Mouse (Mus musculus): ENCODE measurements at regions not wholly inside any gene's neighbourhood (a gene's known extent, or its start where the extent isn't known, plus 50 kb on each side); places are given as distances from the start of the nearest gene placed in this dataset.

DNA sequence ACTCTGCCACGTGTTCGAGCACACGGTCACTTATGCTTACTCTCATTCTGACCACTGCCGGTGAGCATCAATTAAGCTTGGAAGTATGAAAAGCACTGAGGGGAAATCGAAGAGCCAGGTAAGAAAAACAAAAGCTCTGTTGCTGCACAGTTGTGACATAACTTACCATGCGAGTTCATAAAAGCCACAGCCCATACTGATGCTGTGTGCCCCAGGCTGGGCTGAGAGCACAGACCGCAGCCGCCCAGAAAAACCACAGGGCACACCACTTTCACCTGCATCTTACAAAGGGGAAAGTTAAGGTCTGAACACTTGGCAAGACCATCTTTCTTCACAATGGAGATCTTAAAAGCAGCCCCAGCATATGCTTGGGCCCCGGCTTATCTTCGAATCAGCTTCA, 338.2 kb upstream of the Nfe2l3 start:
- TF ChIP-seq CTCF (IDR thresholded peaks at IDR 0.05; ENCODE audit: low read depth, low read length) (no peak), POLR2A (IDR thresholded peaks at IDR 0.05; ENCODE audit: extremely low read depth, insufficient read depth, low read length) (no peak)
